Mouse (Mus musculus) liver, embryonic 12.5 days (tissue): ENCODE data around the gene Lysmd3. TPM values are rescaled to one million over a fixed set of nuclear protein-coding genes. Genes with fewer than 3 reads are reported as not detected.

ENCODE experiments used
- ATAC-seq: fragments of 200-750 bp; cut with Nextera tagmentation; 2 replicates; pipeline ENCODE4 v1.8.0; 2017; ENCODE audit warnings: moderate number of reproducible peaks, mild to moderate bottlenecking, moderate library complexity
- H3K27ac ChIP-seq: fragments of 300-500 bp; sonication (generic); 2 replicates; pipeline ENCODE4 v1.5.1; 2016; ENCODE audit warnings: mild to moderate bottlenecking
- H3K27me3 ChIP-seq: fragments of 300-500 bp; sonication (generic); replicated peaks from 2 replicates; pipeline ENCODE4 v1.6.1; 2016; ENCODE audit warnings: mild to moderate bottlenecking, moderate library complexity
- H3K36me3 ChIP-seq: fragments of 300-500 bp; sonication (generic); 2 replicates; pipeline ENCODE4 v1.6.1; 2016; ENCODE audit warnings: mild to moderate bottlenecking, moderate library complexity
- H3K4me1 ChIP-seq: fragments of 300-500 bp; sonication (generic); 2 replicates; pipeline ENCODE4 v1.6.1; 2016
- H3K4me2 ChIP-seq: fragments of 300-500 bp; sonication (generic); 2 replicates; pipeline ENCODE4 v1.6.1; 2016; ENCODE audit warnings: mild to moderate bottlenecking, moderate library complexity
- H3K4me3 ChIP-seq: fragments of 300-500 bp; sonication (generic); 2 replicates; pipeline ENCODE4 v1.5.1; 2016; ENCODE audit warnings: mild to moderate bottlenecking, moderate library complexity
- H3K9ac ChIP-seq: fragments of 300-500 bp; sonication (generic); 2 replicates; pipeline ENCODE4 v1.6.1; 2016; ENCODE audit warnings: mild to moderate bottlenecking, moderate library complexity
- H3K9me3 ChIP-seq: fragments of 300-500 bp; sonication (generic); replicated peaks from 2 replicates; pipeline ENCODE4 v1.6.1; 2016; ENCODE audit warnings: mild to moderate bottlenecking, moderate library complexity
- WGBS: fragments of 180-500 bp; shearing (Covaris S2); methylation state at CpG from one replicate; pipeline ENCODE4 v1.1.7; 2016; ENCODE audit not compliant: insufficient replicate concordance; 5-methylcytosine and 5-hydroxymethylcytosine counted together
- polyA plus RNA-seq: library from polyadenylated mRNA; unstranded; fragments of >200 nt; fragmentation: Nextera tagmentation; extraction: Ambion mirVana; gene quantifications from 2 replicates; pipeline ENCODE4 v1.2.1, GENCODE M21; 2016

Gene Lysmd3
- polyA plus RNA-seq, 1 experiment from 2014 or later = 19.5 TPM

DNA sequence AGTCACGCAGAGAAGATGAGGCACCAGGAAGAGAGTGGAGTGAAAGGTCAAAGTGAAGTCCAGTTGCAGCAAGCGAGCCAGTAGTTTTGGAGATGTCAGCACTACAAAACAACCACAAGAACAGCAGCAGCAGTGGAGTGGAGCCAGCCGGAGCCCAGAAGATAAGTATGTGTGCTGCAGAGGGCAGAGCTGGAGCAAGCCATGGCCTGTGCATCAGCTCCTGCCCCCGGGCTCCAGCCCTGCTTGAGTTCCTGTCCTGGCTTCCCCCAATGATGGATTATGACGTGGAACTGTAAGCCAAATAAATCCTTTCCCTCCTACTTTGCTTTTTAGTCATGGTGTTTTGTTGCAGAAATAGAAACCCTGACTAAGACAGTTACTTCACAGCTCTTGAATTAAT is 26.8 kb downstream of the Lysmd3 start:
- H3K9me3 ChIP-seq = no peaks in the 10 kb centered on the region
- WGBS = 74% methylated on average over 5 of the region's 5 CpGs
- H3K4me2 ChIP-seq = no peak overlapping the region
- H3K4me3 ChIP-seq = no peak overlapping the region
- ATAC-seq = no peak
- peaks cover 7% of the 10 kb centered on the region for H3K4me1 ChIP-seq
- peaks cover 61% of the 10 kb centered on the region for H3K36me3 ChIP-seq
- H3K27ac ChIP-seq = no peak overlapping the region
- no peaks in the 10 kb centered on the region for H3K27me3 ChIP-seq
- no peak overlapping the region for H3K9ac ChIP-seq

DNA sequence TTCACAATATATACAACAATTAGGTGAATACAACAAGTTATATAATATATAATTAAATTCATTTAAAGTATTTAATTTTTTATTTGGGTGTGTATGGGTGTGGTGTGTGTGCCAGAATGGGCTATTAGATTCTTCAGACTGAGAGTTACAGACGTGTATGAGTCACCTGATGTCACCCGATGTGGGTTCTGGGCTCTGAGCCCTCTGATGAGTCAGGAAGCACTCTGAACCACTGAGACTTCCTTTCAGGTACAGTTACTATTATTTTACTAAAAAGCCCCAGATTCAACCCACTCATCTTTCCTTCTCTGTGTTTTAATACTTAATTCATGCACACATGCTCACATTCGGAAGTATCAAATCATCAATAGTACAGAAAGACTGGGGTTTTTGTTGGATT is 27.4 kb downstream of the Lysmd3 start:
- no peak overlapping the region for H3K4me2 ChIP-seq
- WGBS = 69% methylated on average over 3 of the region's 3 CpGs
- no peak for ATAC-seq
- H3K4me1 ChIP-seq = peaks cover 13% of the 10 kb centered on the region
- no peak overlapping the region for H3K27ac ChIP-seq
- no peak overlapping the region for H3K4me3 ChIP-seq
- no peak overlapping the region for H3K9ac ChIP-seq
- H3K9me3 ChIP-seq = no peaks in the 10 kb centered on the region
- H3K36me3 ChIP-seq = peaks cover 62% of the 10 kb centered on the region
- no peaks in the 10 kb centered on the region for H3K27me3 ChIP-seq

DNA sequence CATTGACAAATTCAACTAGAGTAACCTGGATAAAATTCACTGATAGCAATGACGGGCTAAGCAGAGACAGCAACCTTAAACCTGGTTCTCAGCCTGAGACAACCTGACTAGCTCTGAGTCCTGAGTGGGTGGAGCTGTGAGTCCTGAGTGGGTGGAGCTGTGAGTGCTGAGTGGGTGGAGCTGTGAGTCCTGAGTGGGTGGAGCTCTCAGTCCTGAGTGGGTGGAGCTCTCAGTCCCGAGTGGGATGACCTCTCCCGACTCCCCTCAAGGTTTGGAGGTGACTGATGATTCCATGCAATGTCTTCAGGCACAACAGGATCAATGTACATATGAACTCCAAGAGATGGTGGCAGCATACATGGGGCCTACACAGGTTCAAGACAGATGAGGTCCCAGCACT is 32.1 kb downstream of the Lysmd3 start:
- Histone ChIP-seq H3K4me1 (peaks cover 37% of the 10 kb centered on the region), H3K4me2 (peak overlapping the region; percentile 62), H3K9ac (no peak overlapping the region), H3K4me3 (no peak overlapping the region), H3K36me3 (peaks cover 53% of the 10 kb centered on the region), H3K27me3 (no peaks in the 10 kb centered on the region), H3K9me3 (no peaks in the 10 kb centered on the region), H3K27ac (peak overlapping the region; percentile 61)
- 68% methylated on average over 3 of the region's 3 CpGs for WGBS
- ATAC-seq = peak; percentile 59

DNA sequence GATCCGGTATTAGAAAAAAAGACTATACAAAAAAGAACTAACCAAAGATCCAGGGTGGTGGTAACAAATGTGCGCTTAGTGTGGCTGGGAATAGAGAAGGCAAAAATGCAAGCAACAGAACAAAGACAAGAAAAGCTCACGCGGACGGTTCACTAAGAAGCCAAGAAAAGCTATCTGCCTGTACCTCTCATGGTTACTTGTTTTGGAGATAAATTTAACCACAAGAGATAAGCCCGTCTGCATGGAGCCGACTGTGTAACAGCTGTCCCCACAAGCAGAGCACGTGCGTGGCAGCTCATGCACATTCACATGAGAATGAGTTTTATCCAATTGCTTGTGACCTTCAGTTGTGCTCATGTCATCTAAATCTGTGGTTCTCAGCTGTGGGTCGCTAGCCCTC is 33.0 kb downstream of the Lysmd3 start:
- Histone ChIP-seq H3K4me1 (peaks cover 37% of the 10 kb centered on the region), H3K4me3 (peak overlapping the region; percentile 16; the same call in 1 of the 2 replicates), H3K9me3 (no peaks in the 10 kb centered on the region), H3K4me2 (peak overlapping the region; percentile 62), H3K9ac (peak overlapping the region; percentile 47), H3K36me3 (peaks cover 55% of the 10 kb centered on the region), H3K27ac (peak overlapping the region; percentile 75), H3K27me3 (no peaks in the 10 kb centered on the region)
- peak; percentile 86 for ATAC-seq
- WGBS = 23% methylated on average over 10 of the region's 10 CpGs

DNA sequence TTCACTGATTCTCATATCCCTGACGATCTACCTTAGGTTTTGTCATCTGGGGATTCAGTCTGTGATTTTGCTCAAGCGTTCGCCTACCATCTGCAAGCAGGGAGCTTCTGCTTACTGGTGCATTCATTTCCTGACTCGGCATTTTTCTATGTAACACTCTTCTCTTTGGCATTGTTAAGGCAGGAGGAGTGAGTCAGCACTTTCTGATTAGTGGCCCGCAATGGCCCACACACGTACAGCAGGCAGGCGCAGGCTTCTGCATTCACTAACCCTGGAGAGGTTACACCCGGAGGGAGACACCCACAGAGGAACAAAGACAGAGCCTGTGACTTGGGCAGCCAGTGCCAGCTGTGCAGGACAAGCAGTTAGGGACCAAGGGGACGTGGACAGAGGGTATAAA is 34.1 kb downstream of the Lysmd3 start:
- peak; percentile 84 for ATAC-seq
- Histone ChIP-seq H3K27ac (peak overlapping the region; percentile 70), H3K9me3 (no peaks in the 10 kb centered on the region), H3K4me2 (peak overlapping the region; percentile 39), H3K36me3 (peaks cover 44% of the 10 kb centered on the region), H3K4me3 (no peak overlapping the region), H3K9ac (peak overlapping the region; percentile 50; the same call in 1 of the 2 replicates), H3K4me1 (peaks cover 37% of the 10 kb centered on the region), H3K27me3 (no peaks in the 10 kb centered on the region)
- 28% methylated on average over 9 of the region's 9 CpGs for WGBS

DNA sequence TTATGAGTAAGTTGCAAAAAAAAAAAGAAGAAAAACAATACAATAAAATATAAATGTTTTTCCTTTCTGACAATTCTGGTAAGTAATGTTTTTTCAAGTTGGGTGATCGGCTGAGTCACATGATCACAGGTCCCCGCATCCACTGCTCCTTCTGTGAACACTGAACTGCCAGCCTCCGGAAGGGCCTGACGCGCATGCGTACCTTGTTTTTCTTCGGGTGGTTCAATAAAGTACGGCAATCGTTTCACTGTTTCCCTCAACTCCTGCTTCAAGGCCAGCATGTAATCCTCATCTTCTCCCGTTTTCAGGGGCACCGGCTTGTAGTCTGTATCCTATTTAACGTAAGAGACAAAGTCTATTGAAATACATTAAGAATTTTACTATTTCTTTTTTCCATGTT is 37.0 kb downstream of the Lysmd3 start:
- peaks cover 36% of the 10 kb centered on the region for H3K4me1 ChIP-seq
- H3K9ac ChIP-seq = no peak overlapping the region
- peaks cover 45% of the 10 kb centered on the region for H3K36me3 ChIP-seq
- no peak overlapping the region for H3K27ac ChIP-seq
- no peak overlapping the region for H3K4me3 ChIP-seq
- no peak for ATAC-seq
- H3K4me2 ChIP-seq = no peak overlapping the region
- WGBS = 86% methylated on average over 12 of the region's 12 CpGs
- H3K9me3 ChIP-seq = no peaks in the 10 kb centered on the region
- H3K27me3 ChIP-seq = no peaks in the 10 kb centered on the region

DNA sequence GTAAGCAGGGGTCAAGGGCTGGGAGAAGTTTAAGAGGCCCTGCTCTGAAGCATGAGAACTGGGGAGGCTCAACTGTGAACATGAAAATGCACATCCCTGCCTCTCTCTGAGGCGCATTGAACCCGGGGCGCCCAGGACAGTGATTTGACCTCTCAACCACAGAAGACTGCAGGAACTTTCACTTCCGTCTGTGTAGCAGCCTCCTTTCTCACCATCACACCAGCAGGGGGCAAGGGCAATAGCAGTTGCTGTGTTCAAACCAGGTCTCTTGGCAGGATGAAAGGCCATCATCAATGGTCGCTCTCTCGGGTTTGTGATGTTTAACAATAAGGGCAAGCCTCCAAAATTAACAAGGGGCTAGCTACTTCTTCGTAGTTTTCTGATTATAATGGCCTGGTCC is 45.7 kb downstream of the Lysmd3 start:
- H3K9me3 ChIP-seq = no peaks in the 10 kb centered on the region
- peaks cover 34% of the 10 kb centered on the region for H3K4me1 ChIP-seq
- no peak for ATAC-seq
- H3K4me2 ChIP-seq = no peak overlapping the region
- no peak overlapping the region for H3K4me3 ChIP-seq
- 74% methylated on average over 7 of the region's 7 CpGs for WGBS
- no peaks in the 10 kb centered on the region for H3K27me3 ChIP-seq
- no peak overlapping the region for H3K9ac ChIP-seq
- peaks cover 22% of the 10 kb centered on the region for H3K36me3 ChIP-seq
- H3K27ac ChIP-seq = no peak overlapping the region

DNA sequence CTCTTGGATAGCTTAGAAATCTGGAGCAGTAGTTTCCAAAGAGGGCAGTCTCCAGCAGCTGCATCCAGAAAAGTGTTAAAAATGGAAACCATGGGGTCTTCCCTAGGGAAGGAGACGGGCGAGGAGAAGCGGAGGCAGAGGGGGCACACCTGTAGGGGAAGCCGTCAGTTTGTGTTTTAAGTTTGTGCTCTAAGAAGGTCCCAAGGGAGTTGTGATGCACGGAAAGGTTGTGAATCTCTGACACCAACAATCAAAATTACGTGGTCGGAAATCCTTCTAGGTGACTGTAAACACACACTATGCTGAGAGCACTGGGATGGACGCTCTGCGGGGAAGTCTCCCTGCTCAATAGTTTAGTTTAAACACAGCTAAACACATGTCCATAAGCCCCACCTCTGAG is 46.2 kb downstream of the Lysmd3 start:
- no peak for ATAC-seq
- H3K4me3 ChIP-seq = no peak overlapping the region
- H3K27me3 ChIP-seq = no peaks in the 10 kb centered on the region
- peaks cover 39% of the 10 kb centered on the region for H3K4me1 ChIP-seq
- H3K9ac ChIP-seq = no peak overlapping the region
- no peaks in the 10 kb centered on the region for H3K9me3 ChIP-seq
- H3K4me2 ChIP-seq = no peak overlapping the region
- no peak overlapping the region for H3K27ac ChIP-seq
- 82% methylated on average over 9 of the region's 9 CpGs for WGBS
- peaks cover 18% of the 10 kb centered on the region for H3K36me3 ChIP-seq

DNA sequence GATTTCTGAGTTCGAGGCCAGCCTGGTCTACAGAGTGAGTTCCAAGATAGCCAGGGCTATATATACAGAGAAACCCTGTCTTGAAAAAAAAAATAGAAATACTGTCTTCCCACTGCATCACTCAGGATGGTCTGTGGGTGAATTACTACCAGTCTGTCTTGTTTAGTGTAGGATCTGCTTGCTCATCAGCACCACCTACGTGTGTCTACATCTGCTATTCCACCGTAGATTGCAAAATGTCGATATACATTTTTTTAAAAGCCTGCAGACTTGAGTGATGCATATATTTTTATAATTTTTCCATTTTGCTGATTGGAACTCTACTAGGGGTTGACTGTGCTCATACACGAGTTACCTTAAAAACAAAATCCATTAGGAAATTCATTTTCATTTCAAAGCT is 48.8 kb downstream of the Lysmd3 start:
- H3K4me1 ChIP-seq = peaks cover 43% of the 10 kb centered on the region
- H3K4me3 ChIP-seq = no peak overlapping the region
- WGBS = 88% methylated on average over 5 of the region's 5 CpGs
- no peak overlapping the region for H3K27ac ChIP-seq
- no peaks in the 10 kb centered on the region for H3K9me3 ChIP-seq
- no peak overlapping the region for H3K4me2 ChIP-seq
- no peaks in the 10 kb centered on the region for H3K27me3 ChIP-seq
- no peak overlapping the region for H3K9ac ChIP-seq
- peaks cover 9% of the 10 kb centered on the region for H3K36me3 ChIP-seq
- no peak for ATAC-seq

DNA sequence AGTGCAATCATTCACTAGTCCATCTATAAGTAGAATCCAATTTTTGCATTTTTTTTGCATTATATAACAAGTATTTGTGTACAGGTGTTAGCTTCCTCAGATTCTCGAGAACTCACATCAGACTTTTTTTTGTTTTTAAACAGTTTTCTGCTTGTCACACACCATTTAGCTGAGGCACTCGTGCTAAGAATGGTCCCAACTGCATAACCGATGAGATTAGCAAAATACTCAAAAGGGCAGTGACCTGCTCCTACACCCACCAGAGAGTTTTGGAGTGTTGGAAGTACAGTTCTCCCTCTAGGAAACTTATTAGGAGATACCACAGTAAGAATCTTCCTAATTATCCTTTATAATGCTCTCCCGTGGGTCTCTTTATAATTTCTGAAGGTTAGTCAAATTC is 52.3 kb downstream of the Lysmd3 start:
- 20% methylated on average over 4 of the region's 4 CpGs for WGBS
- H3K36me3 ChIP-seq = no peaks in the 10 kb centered on the region; the same call in 1 of the 2 replicates
- H3K9me3 ChIP-seq = no peaks in the 10 kb centered on the region
- peak overlapping the region; percentile 98 for H3K4me2 ChIP-seq
- peak overlapping the region; percentile 81 for H3K9ac ChIP-seq
- no peak for ATAC-seq
- peak overlapping the region; percentile 94; the same call in 1 of the 2 replicates for H3K27ac ChIP-seq
- peaks cover 56% of the 10 kb centered on the region for H3K4me1 ChIP-seq
- H3K4me3 ChIP-seq = peak overlapping the region; percentile 90
- no peaks in the 10 kb centered on the region for H3K27me3 ChIP-seq

DNA sequence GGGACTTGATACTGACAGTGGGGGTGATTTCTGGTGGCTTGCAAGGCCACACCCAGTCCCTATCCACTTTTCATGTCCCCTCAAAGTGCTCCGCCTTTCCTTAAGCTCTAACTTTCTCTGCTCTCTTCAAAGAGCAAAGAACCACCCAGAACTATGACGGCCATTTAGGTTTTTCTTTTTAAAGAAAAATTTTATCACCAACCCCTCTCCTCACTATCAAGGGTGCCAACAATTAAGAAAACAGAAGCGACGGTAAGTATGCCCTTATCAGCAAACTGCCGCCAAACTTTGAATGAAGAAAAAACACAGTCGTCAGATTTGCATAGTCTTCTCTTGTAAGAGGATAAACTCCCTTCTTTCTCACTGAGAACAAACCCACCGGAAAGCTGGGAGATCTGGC is 52.8 kb downstream of the Lysmd3 start:
- peak overlapping the region; percentile 90 for H3K4me3 ChIP-seq
- H3K9me3 ChIP-seq = no peaks in the 10 kb centered on the region
- peak overlapping the region; percentile 98 for H3K4me2 ChIP-seq
- H3K27ac ChIP-seq = peak overlapping the region; percentile 94
- peak overlapping the region; percentile 81 for H3K9ac ChIP-seq
- H3K27me3 ChIP-seq = no peaks in the 10 kb centered on the region
- no peak for ATAC-seq
- peaks cover 56% of the 10 kb centered on the region for H3K4me1 ChIP-seq
- WGBS = under 1% methylated on average over 7 of the region's 7 CpGs
- H3K36me3 ChIP-seq = no peaks in the 10 kb centered on the region; the same call in 1 of the 2 replicates

DNA sequence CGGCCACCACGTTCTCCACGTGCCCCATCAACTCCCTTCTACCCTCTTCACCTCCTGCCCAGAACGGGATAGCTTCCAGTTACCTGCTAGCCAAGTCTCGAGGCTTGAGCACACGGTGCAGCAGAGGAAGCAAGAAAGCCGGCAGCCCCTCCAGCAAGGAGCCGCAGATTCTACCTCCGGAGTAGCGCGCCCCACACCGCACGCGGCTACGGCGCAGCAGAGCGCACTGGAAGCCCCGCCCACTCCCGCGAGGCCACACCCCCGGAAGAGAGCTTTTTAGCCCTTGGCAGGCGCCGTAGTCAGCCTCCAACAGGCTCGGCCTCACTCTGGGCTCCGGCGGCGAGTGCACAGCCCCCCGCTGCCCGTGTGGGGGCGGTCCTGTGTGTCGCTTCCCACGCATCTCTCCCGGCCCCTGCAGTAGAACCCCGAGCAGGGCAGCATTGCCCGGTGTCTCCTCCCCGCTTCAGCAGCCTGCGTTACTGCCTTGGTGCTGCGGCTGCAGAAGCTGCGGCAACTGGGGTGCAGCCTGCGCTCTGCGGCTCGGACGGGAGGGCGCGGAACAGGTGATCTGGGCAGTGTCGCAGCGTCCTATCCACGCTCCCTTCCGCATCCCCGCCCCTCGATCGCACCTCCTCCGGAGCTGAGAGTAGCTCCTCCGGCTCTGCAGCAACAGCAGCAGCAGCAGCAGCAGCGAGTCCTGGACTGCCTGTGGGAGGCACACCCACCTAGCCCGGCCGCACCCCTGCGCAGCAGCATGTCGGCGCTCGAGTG is 53.5 kb downstream of the Lysmd3 start, which contains the start of the genes Polr3g and Mblac2:
Gene Polr3g, minus strand, starts transcription at position 239 of the 771 bp plus-strand sequence.
Gene Mblac2, plus strand, starts transcription at position 567 of the 771 bp plus-strand sequence.
- peaks cover 54% of the 10 kb centered on the region for H3K4me1 ChIP-seq
- no peaks in the 10 kb centered on the region for H3K9me3 ChIP-seq
- no peaks in the 10 kb centered on the region; the same call in 1 of the 2 replicates for H3K36me3 ChIP-seq
- peak; percentile 92 for ATAC-seq
- peak within 1 kb of the TSS; percentile 98 for H3K4me2 ChIP-seq
- peak within 1 kb of the TSS; percentile 90 for H3K4me3 ChIP-seq
- under 1% methylated on average over 61 of the region's 61 CpGs for WGBS
- H3K27ac ChIP-seq = peak within 1 kb of the TSS; percentile 94
- peak within 1 kb of the TSS; percentile 81 for H3K9ac ChIP-seq
- no peaks in the 10 kb centered on the region for H3K27me3 ChIP-seq
